Mouse (Mus musculus): Measurements from ENCODE around the gene Rnase12. TPM values are rescaled to one million over a fixed set of nuclear protein-coding genes. Genes with fewer than 3 reads are reported as not detected.
A peak's percentile ranks its signal among the peaks of the same experiment; 100 is the strongest.
"Not testable (repeated sequence)": the region's sequence is repeated elsewhere in the genome, so short reads cannot be mapped to it uniquely, and the experiment has no call there.

The Rnase12 gene
- polyA plus RNA-seq (2012; rRNA removed), result not detected in 2 replicates

- Histone ChIP-seq H3K36me3 (ENCODE audit: control insufficient read depth, insufficient read depth, low read length) (no peaks in the 10 kb centered on the region), H3K4me1 (ENCODE audit: control insufficient read depth, insufficient read depth, insufficient read length, low read length) (no peaks in the 10 kb centered on the region), H3K27ac (ENCODE audit: insufficient read depth, low read depth, low read length) (no peak within 1 kb of the TSS), H3K27me3 (ENCODE audit: control insufficient read depth, insufficient read depth, low read length) (no peaks in the 10 kb centered on the region), H3K4me3 (ENCODE audit: low read depth, low read length) (peak within 1 kb of the TSS; percentile 7; the same call in 1 of the 2 replicates)
- 10% methylated on average over 9 of the region's 9 CpGs for WGBS
- TF ChIP-seq POLR2A (IDR thresholded peaks at IDR 0.05; ENCODE audit: low read depth, low read length), result no peak
- no peak for TF ChIP-seq CTCF (IDR thresholded peaks at IDR 0.05; ENCODE audit: extremely low read depth, insufficient read length, insufficient replicate concordance, low read depth, low read length)
These were observed at the start of gene Rnase12 for GRCm38 (mm10) chr14:51057401-51057831. Gene Rnase12, minus strand, starts transcription at chr14:51057661.

- no peak overlapping the region for H3K4me3 ChIP-seq (ENCODE audit: low read depth, low read length)
- no peaks in the 10 kb centered on the region for H3K27me3 ChIP-seq (ENCODE audit: control insufficient read depth, insufficient read depth, low read length)
- TF ChIP-seq CTCF (IDR thresholded peaks at IDR 0.05; ENCODE audit: extremely low read depth, insufficient read length, insufficient replicate concordance, low read depth, low read length) (no peak), POLR2A (IDR thresholded peaks at IDR 0.05; ENCODE audit: low read depth, low read length) (no peak)
- H3K36me3 ChIP-seq (ENCODE audit: control insufficient read depth, insufficient read depth, low read length), result peaks cover 10% of the 10 kb centered on the region
- peak overlapping the region; percentile 40; the same call in 1 of the 2 replicates for H3K27ac ChIP-seq (ENCODE audit: insufficient read depth, low read depth, low read length)
- no peaks in the 10 kb centered on the region for H3K4me1 ChIP-seq (ENCODE audit: control insufficient read depth, insufficient read depth, insufficient read length, low read length)
These were observed 49.0 kb upstream of the Rnase12 start for GRCm38 (mm10) chr14:51106449-51106967.

- Histone ChIP-seq H3K4me3 (ENCODE audit: low read depth, low read length) (no peak overlapping the region), H3K36me3 (ENCODE audit: control insufficient read depth, insufficient read depth, low read length) (peaks cover 10% of the 10 kb centered on the region)
- WGBS, result 93% methylated on average over 2 of the region's 2 CpGs
These were observed 46.9 kb upstream of the Rnase12 start for GRCm38 (mm10) chr14:51104366-51104765.

GRCm38 (mm10) chr14:51103217-51103616, 45.8 kb upstream of the Rnase12 start:
- H3K27me3 ChIP-seq (ENCODE audit: control insufficient read depth, insufficient read depth, low read length), result no peaks in the 10 kb centered on the region
- no peak overlapping the region for H3K27ac ChIP-seq (ENCODE audit: insufficient read depth, low read depth, low read length)
- TF ChIP-seq POLR2A (IDR thresholded peaks at IDR 0.05; ENCODE audit: low read depth, low read length) (no peak), CTCF (IDR thresholded peaks at IDR 0.05; ENCODE audit: extremely low read depth, insufficient read length, insufficient replicate concordance, low read depth, low read length) (peak; percentile 78; the same call in 1 of the 2 replicates)
- peaks cover 10% of the 10 kb centered on the region for H3K36me3 ChIP-seq (ENCODE audit: control insufficient read depth, insufficient read depth, low read length)
- H3K4me3 ChIP-seq (ENCODE audit: low read depth, low read length), result no peak overlapping the region
- H3K4me1 ChIP-seq (ENCODE audit: control insufficient read depth, insufficient read depth, insufficient read length, low read length), result no peaks in the 10 kb centered on the region
- 68% methylated on average over 3 of the region's 3 CpGs for WGBS

More at GRCm38 (mm10) chr14:51104366-51104765, 46.9 kb upstream of the Rnase12 start:
- Histone ChIP-seq H3K27me3 (ENCODE audit: control insufficient read depth, insufficient read depth, low read length) (no peaks in the 10 kb centered on the region), H3K27ac (ENCODE audit: insufficient read depth, low read depth, low read length) (no peak overlapping the region), H3K4me1 (ENCODE audit: control insufficient read depth, insufficient read depth, insufficient read length, low read length) (no peaks in the 10 kb centered on the region)
- TF ChIP-seq CTCF (IDR thresholded peaks at IDR 0.05; ENCODE audit: extremely low read depth, insufficient read length, insufficient replicate concordance, low read depth, low read length), result no peak
- no peak for TF ChIP-seq POLR2A (IDR thresholded peaks at IDR 0.05; ENCODE audit: low read depth, low read length)

GRCm38 (mm10) chr14:51101284-51101683, 43.8 kb upstream of the Rnase12 start:
- TF ChIP-seq CTCF (IDR thresholded peaks at IDR 0.05; ENCODE audit: extremely low read depth, insufficient read length, insufficient replicate concordance, low read depth, low read length), result no peak
- TF ChIP-seq POLR2A (IDR thresholded peaks at IDR 0.05; ENCODE audit: low read depth, low read length), result no peak
- no peak overlapping the region for H3K4me3 ChIP-seq (ENCODE audit: low read depth, low read length)
- H3K36me3 ChIP-seq (ENCODE audit: control insufficient read depth, insufficient read depth, low read length), result peaks cover 10% of the 10 kb centered on the region
- no peak overlapping the region for H3K27ac ChIP-seq (ENCODE audit: insufficient read depth, low read depth, low read length)
- H3K4me1 ChIP-seq (ENCODE audit: control insufficient read depth, insufficient read depth, insufficient read length, low read length), result no peaks in the 10 kb centered on the region
- 39% methylated on average over 9 of the region's 9 CpGs for WGBS
- no peaks in the 10 kb centered on the region for H3K27me3 ChIP-seq (ENCODE audit: control insufficient read depth, insufficient read depth, low read length)

GRCm38 (mm10) chr14:51098921-51099320, 41.5 kb upstream of the Rnase12 start:
- no peak overlapping the region for H3K4me3 ChIP-seq (ENCODE audit: low read depth, low read length)
- no peaks in the 10 kb centered on the region for H3K36me3 ChIP-seq (ENCODE audit: control insufficient read depth, insufficient read depth, low read length)

GRCm38 (mm10) chr14:51098300-51098699, 40.8 kb upstream of the Rnase12 start:
- not testable (repeated sequence) for H3K27me3 ChIP-seq (ENCODE audit: control insufficient read depth, insufficient read depth, low read length); H3K4me1 ChIP-seq (ENCODE audit: control insufficient read depth, insufficient read depth, insufficient read length, low read length); H3K27ac ChIP-seq (ENCODE audit: insufficient read depth, low read depth, low read length); H3K4me3 ChIP-seq (ENCODE audit: low read depth, low read length); H3K36me3 ChIP-seq (ENCODE audit: control insufficient read depth, insufficient read depth, low read length)
- peak; percentile 55; the same call in 1 of the 2 replicates for TF ChIP-seq CTCF (IDR thresholded peaks at IDR 0.05; ENCODE audit: extremely low read depth, insufficient read length, insufficient replicate concordance, low read depth, low read length)
- 4% methylated on average over 1 of the region's 1 CpGs for WGBS

More at GRCm38 (mm10) chr14:51098921-51099320, 41.5 kb upstream of the Rnase12 start:
- no peak overlapping the region for H3K27ac ChIP-seq (ENCODE audit: insufficient read depth, low read depth, low read length)
- 93% methylated on average over 11 of the region's 11 CpGs for WGBS
- no peak for TF ChIP-seq CTCF (IDR thresholded peaks at IDR 0.05; ENCODE audit: extremely low read depth, insufficient read length, insufficient replicate concordance, low read depth, low read length)
- TF ChIP-seq POLR2A (IDR thresholded peaks at IDR 0.05; ENCODE audit: low read depth, low read length), result no peak
- H3K27me3 ChIP-seq (ENCODE audit: control insufficient read depth, insufficient read depth, low read length), result no peaks in the 10 kb centered on the region
- peaks cover 2% of the 10 kb centered on the region; the same call in 1 of the 2 replicates for H3K4me1 ChIP-seq (ENCODE audit: control insufficient read depth, insufficient read depth, insufficient read length, low read length)
